Mouse (Mus musculus) ES-Bruce4 (cell line): ENCODE data around the gene Zfp708.

ENCODE experiments used
- CTCF ChIP-seq: IDR thresholded peaks from one replicate; pipeline ENCODE4 v1.8.1; 2011; ENCODE audit warnings: low read depth, low read length
- EP300 ChIP-seq: IDR thresholded peaks from 2 replicates; pipeline ENCODE4 v1.6.1; 2011; ENCODE audit warnings: low read depth, low read length; ENCODE audit not compliant: insufficient read depth

DNA sequence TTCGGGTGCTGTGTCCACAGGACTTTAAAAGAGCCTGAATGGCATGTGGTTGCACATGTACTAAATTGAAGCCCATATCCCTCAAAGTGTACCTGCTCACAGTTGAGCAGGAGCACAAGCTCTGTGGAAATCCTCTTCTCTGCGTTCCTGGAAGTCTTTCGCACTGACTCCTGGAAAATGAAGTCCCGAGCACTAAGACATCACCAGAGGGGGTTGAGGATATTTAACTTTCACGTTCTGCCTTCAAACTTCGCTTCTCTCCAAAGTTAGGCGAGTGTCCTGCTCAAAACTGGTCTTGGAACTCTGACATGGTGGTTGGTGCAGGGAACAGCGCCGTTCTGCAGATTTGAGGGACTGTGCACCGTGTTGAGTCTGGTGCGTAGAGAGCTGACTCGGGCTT lies 14.3 kb upstream of the Zfp708 start:
- no peak for TF ChIP-seq EP300
- no peak for TF ChIP-seq CTCF
